Mouse (Mus musculus) hindbrain, embryonic 15.5 days (tissue): ENCODE measurements around the gene Rara. TPM values are rescaled to one million over a fixed set of nuclear protein-coding genes. Genes with fewer than 3 reads are reported as not detected.
A peak's percentile ranks its signal among the peaks of the same experiment; 100 is the strongest.

Source experiments
- ATAC-seq: fragments of 200-750 bp; cut with Nextera tagmentation; 2 replicates; pipeline ENCODE4 v1.8.0; 2017; ENCODE audit warnings: low read depth, moderate number of reproducible peaks, moderate TSS enrichment; ENCODE audit not compliant: low FRiP score
- H3K27ac ChIP-seq: fragments of 300-500 bp; sonication (generic); replicated peaks from 2 replicates; pipeline ENCODE4 v1.5.1; 2015; ENCODE audit warnings: mild to moderate bottlenecking, inconsistent platforms
- H3K27me3 ChIP-seq: fragments of 300-500 bp; sonication (generic); 2 replicates; pipeline ENCODE4 v1.6.1; 2015; ENCODE audit warnings: control low read depth, inconsistent platforms
- H3K36me3 ChIP-seq: fragments of 300-500 bp; sonication (generic); 2 replicates; pipeline ENCODE4 v1.6.1; 2015; ENCODE audit warnings: control low read depth, inconsistent platforms
- H3K4me1 ChIP-seq: fragments of 300-500 bp; sonication (generic); replicated peaks from 2 replicates; pipeline ENCODE4 v1.6.1; 2015; ENCODE audit warnings: control low read depth, inconsistent platforms
- H3K4me2 ChIP-seq: fragments of 300-500 bp; sonication (generic); 2 replicates; pipeline ENCODE4 v1.6.1; 2015; ENCODE audit warnings: moderate library complexity, mild to moderate bottlenecking, inconsistent platforms
- H3K4me3 ChIP-seq: fragments of 300-500 bp; sonication (generic); 2 replicates; pipeline ENCODE4 v1.5.1; 2015; ENCODE audit warnings: mild to moderate bottlenecking, inconsistent platforms
- H3K9ac ChIP-seq: fragments of 300-500 bp; sonication (generic); 2 replicates; pipeline ENCODE4 v1.6.1; 2015; ENCODE audit warnings: inconsistent platforms
- H3K9me3 ChIP-seq: fragments of 300-500 bp; sonication (generic); 2 replicates; pipeline ENCODE4 v1.6.1; 2016; ENCODE audit warnings: control low read depth, inconsistent platforms
- WGBS: fragments of 180-500 bp; shearing (Covaris S2); methylation state at CpG from one replicate; pipeline ENCODE4 v1.1.7; 2015; 5-methylcytosine and 5-hydroxymethylcytosine counted together
- polyA plus RNA-seq: library from polyadenylated mRNA; unstranded; fragments of >200 nt; fragmentation: Nextera tagmentation; extraction: Ambion mirVana; gene quantifications from 2 replicates; pipeline ENCODE4 v1.2.1, GENCODE M21; 2015

The Rara gene
- polyA plus RNA-seq: 11.4 and 16.8 TPM in 2 replicates

- no peaks in the 10 kb centered on the region for H3K36me3 ChIP-seq
- H3K4me3 ChIP-seq: peak within 1 kb of the TSS; percentile 55
- H3K4me1 ChIP-seq: peaks cover 91% of the 10 kb centered on the region
- H3K4me2 ChIP-seq: peak within 1 kb of the TSS; percentile 82
- no peaks in the 10 kb centered on the region for H3K9me3 ChIP-seq
- ATAC-seq: peak; percentile 35; the same call in 1 of the 2 replicates
- no peaks in the 10 kb centered on the region for H3K27me3 ChIP-seq
- peak within 1 kb of the TSS; percentile 71; the same call in 1 of the 2 replicates for H3K27ac ChIP-seq
- H3K9ac ChIP-seq: peak within 1 kb of the TSS; percentile 63
- WGBS: 10% methylated on average over 21 of the region's 21 CpGs
Measured at GRCm38 (mm10) chr11:98927438-98928076, at the start of gene Rara. Rara (plus strand) TSS chr11:98927818.

- no peak overlapping the region for H3K4me3 ChIP-seq
- H3K4me2 ChIP-seq: no peak overlapping the region
- no peaks in the 10 kb centered on the region for H3K27me3 ChIP-seq
- H3K9ac ChIP-seq: no peak overlapping the region
- 96% methylated on average over 3 of the region's 3 CpGs for WGBS
- H3K9me3 ChIP-seq: no peaks in the 10 kb centered on the region
- peaks cover 60% of the 10 kb centered on the region for H3K36me3 ChIP-seq
- H3K4me1 ChIP-seq: no peaks in the 10 kb centered on the region
- ATAC-seq: no peak
- no peak overlapping the region for H3K27ac ChIP-seq
Measured at GRCm38 (mm10) chr11:98887703-98888102, 39.9 kb upstream of the Rara start.

GRCm38 (mm10) chr11:98889077-98889476, 38.5 kb upstream of the Rara start:
- H3K4me3 ChIP-seq: no peak overlapping the region
- H3K4me2 ChIP-seq: no peak overlapping the region
- no peaks in the 10 kb centered on the region for H3K9me3 ChIP-seq
- 97% methylated on average over 4 of the region's 4 CpGs for WGBS
- H3K27me3 ChIP-seq: no peaks in the 10 kb centered on the region
- ATAC-seq: no peak
- peaks cover 72% of the 10 kb centered on the region for H3K36me3 ChIP-seq
- no peaks in the 10 kb centered on the region for H3K4me1 ChIP-seq
- H3K9ac ChIP-seq: no peak overlapping the region
- no peak overlapping the region for H3K27ac ChIP-seq

GRCm38 (mm10) chr11:98889977-98890376, 37.6 kb upstream of the Rara start:
- Histone ChIP-seq H3K4me3 (no peak overlapping the region), H3K4me2 (no peak overlapping the region), H3K9me3 (no peaks in the 10 kb centered on the region), H3K36me3 (peaks cover 77% of the 10 kb centered on the region), H3K27ac (no peak overlapping the region), H3K9ac (no peak overlapping the region), H3K27me3 (no peaks in the 10 kb centered on the region), H3K4me1 (no peaks in the 10 kb centered on the region)
- WGBS: 94% methylated on average over 5 of the region's 5 CpGs
- no peak for ATAC-seq

GRCm38 (mm10) chr11:98892426-98892825, 35.2 kb upstream of the Rara start:
- Histone ChIP-seq H3K9me3 (no peaks in the 10 kb centered on the region), H3K4me1 (no peaks in the 10 kb centered on the region), H3K4me2 (no peak overlapping the region), H3K27me3 (no peaks in the 10 kb centered on the region), H3K36me3 (peaks cover 75% of the 10 kb centered on the region), H3K4me3 (no peak overlapping the region), H3K27ac (no peak overlapping the region), H3K9ac (no peak overlapping the region)
- ATAC-seq: no peak
- WGBS: 53% methylated on average over 5 of the region's 5 CpGs

- Histone ChIP-seq H3K9me3 (no peaks in the 10 kb centered on the region), H3K27ac (no peak overlapping the region), H3K4me1 (no peaks in the 10 kb centered on the region), H3K4me3 (no peak overlapping the region), H3K36me3 (peaks cover 50% of the 10 kb centered on the region), H3K27me3 (no peaks in the 10 kb centered on the region), H3K9ac (no peak overlapping the region), H3K4me2 (no peak overlapping the region)
- no peak for ATAC-seq
- WGBS: 86% methylated on average over 12 of the region's 12 CpGs
Measured at GRCm38 (mm10) chr11:98900529-98901125, 27.0 kb upstream of the Rara start.

GRCm38 (mm10) chr11:98902621-98903245, 24.9 kb upstream of the Rara start:
- Histone ChIP-seq H3K4me3 (no peak overlapping the region), H3K27me3 (no peaks in the 10 kb centered on the region), H3K36me3 (peaks cover 32% of the 10 kb centered on the region), H3K4me1 (peaks cover 5% of the 10 kb centered on the region; the same call in 1 of the 2 replicates), H3K27ac (no peak overlapping the region), H3K4me2 (no peak overlapping the region), H3K9me3 (no peaks in the 10 kb centered on the region), H3K9ac (no peak overlapping the region)
- no peak for ATAC-seq
- 19% methylated on average over 10 of the region's 10 CpGs for WGBS

GRCm38 (mm10) chr11:98904577-98904976, 23.0 kb upstream of the Rara start:
- H3K9ac ChIP-seq: no peak overlapping the region
- peaks cover 18% of the 10 kb centered on the region for H3K36me3 ChIP-seq
- peaks cover 10% of the 10 kb centered on the region for H3K4me1 ChIP-seq
- H3K4me3 ChIP-seq: no peak overlapping the region
- H3K4me2 ChIP-seq: no peak overlapping the region
- no peaks in the 10 kb centered on the region for H3K27me3 ChIP-seq
- ATAC-seq: no peak
- H3K9me3 ChIP-seq: no peaks in the 10 kb centered on the region
- WGBS: 94% methylated on average over 2 of the region's 2 CpGs
- H3K27ac ChIP-seq: no peak overlapping the region

- H3K4me1 ChIP-seq: peaks cover 10% of the 10 kb centered on the region
- 87% methylated on average over 7 of the region's 7 CpGs for WGBS
- peaks cover 14% of the 10 kb centered on the region for H3K36me3 ChIP-seq
- H3K9ac ChIP-seq: no peak overlapping the region
- H3K4me3 ChIP-seq: no peak overlapping the region
- no peak overlapping the region for H3K27ac ChIP-seq
- ATAC-seq: no peak
- H3K4me2 ChIP-seq: no peak overlapping the region
- H3K9me3 ChIP-seq: no peaks in the 10 kb centered on the region
- no peaks in the 10 kb centered on the region for H3K27me3 ChIP-seq
Measured at GRCm38 (mm10) chr11:98905033-98905432, 22.6 kb upstream of the Rara start.

GRCm38 (mm10) chr11:98905583-98905982, 22.0 kb upstream of the Rara start:
- Histone ChIP-seq H3K4me3 (no peak overlapping the region), H3K27me3 (no peaks in the 10 kb centered on the region), H3K4me1 (peaks cover 10% of the 10 kb centered on the region), H3K9ac (no peak overlapping the region), H3K36me3 (peaks cover 8% of the 10 kb centered on the region), H3K27ac (no peak overlapping the region), H3K4me2 (no peak overlapping the region), H3K9me3 (no peaks in the 10 kb centered on the region)
- WGBS: 88% methylated on average over 4 of the region's 4 CpGs
- ATAC-seq: no peak

GRCm38 (mm10) chr11:98907063-98907436, 20.6 kb upstream of the Rara start:
- H3K9me3 ChIP-seq: no peaks in the 10 kb centered on the region
- no peak overlapping the region for H3K9ac ChIP-seq
- no peaks in the 10 kb centered on the region for H3K27me3 ChIP-seq
- H3K4me2 ChIP-seq: peak overlapping the region; percentile 80
- ATAC-seq: no peak; the same call in 1 of the 2 replicates
- H3K36me3 ChIP-seq: no peaks in the 10 kb centered on the region
- H3K4me1 ChIP-seq: peaks cover 10% of the 10 kb centered on the region
- peak overlapping the region; percentile 39 for H3K4me3 ChIP-seq
- 58% methylated on average over 5 of the region's 5 CpGs for WGBS
- H3K27ac ChIP-seq: peak overlapping the region; percentile 44; the same call in 1 of the 2 replicates

GRCm38 (mm10) chr11:98907437-98908173, 20.0 kb upstream of the Rara start, which contains the start of gene Cdc6:
Cdc6 (plus strand) TSS chr11:98907801.
- Histone ChIP-seq H3K4me1 (peaks cover 10% of the 10 kb centered on the region), H3K4me3 (peak within 1 kb of the TSS; percentile 39), H3K9ac (no peak within 1 kb of the TSS), H3K4me2 (peak within 1 kb of the TSS; percentile 80), H3K36me3 (no peaks in the 10 kb centered on the region), H3K9me3 (no peaks in the 10 kb centered on the region), H3K27me3 (no peaks in the 10 kb centered on the region), H3K27ac (peak within 1 kb of the TSS; percentile 44; the same call in 1 of the 2 replicates)
- under 1% methylated on average over 49 of the region's 49 CpGs for WGBS
- ATAC-seq: peak; percentile 97
